Mouse (Mus musculus) neural tube, embryonic 15.5 days (tissue): ENCODE data around the gene Traf4. TPM values are rescaled to one million over a fixed set of nuclear protein-coding genes. Genes with fewer than 3 reads are reported as not detected.

Experiments
- ATAC-seq: fragments of 200-750 bp; cut with Nextera tagmentation; 2 replicates; pipeline ENCODE4 v1.8.0; 2017; ENCODE audit warnings: mild to moderate bottlenecking, moderate TSS enrichment, moderate library complexity; ENCODE audit not compliant: low FRiP score
- H3K27ac ChIP-seq: fragments of 300-500 bp; sonication (generic); replicated peaks from 2 replicates; pipeline ENCODE4 v1.5.1; 2015; ENCODE audit warnings: mild to moderate bottlenecking, inconsistent platforms
- H3K27me3 ChIP-seq: fragments of 300-500 bp; sonication (generic); replicated peaks from 2 replicates; pipeline ENCODE4 v1.6.1; 2015; ENCODE audit warnings: inconsistent platforms
- H3K36me3 ChIP-seq: fragments of 300-500 bp; sonication (generic); 2 replicates; pipeline ENCODE4 v1.6.1; 2015; ENCODE audit warnings: inconsistent platforms
- H3K4me1 ChIP-seq: fragments of 300-500 bp; sonication (generic); 2 replicates; pipeline ENCODE4 v1.6.1; 2015; ENCODE audit warnings: inconsistent platforms
- H3K4me2 ChIP-seq: fragments of 300-500 bp; sonication (generic); 2 replicates; pipeline ENCODE4 v1.6.1; 2015; ENCODE audit warnings: inconsistent platforms, mild to moderate bottlenecking, moderate library complexity
- H3K4me3 ChIP-seq: fragments of 300-500 bp; sonication (generic); replicated peaks from 2 replicates; pipeline ENCODE4 v1.5.1; 2015; ENCODE audit warnings: mild to moderate bottlenecking, inconsistent platforms
- H3K9ac ChIP-seq: fragments of 300-500 bp; sonication (generic); replicated peaks from 2 replicates; pipeline ENCODE4 v1.6.1; 2015; ENCODE audit warnings: mild to moderate bottlenecking, inconsistent platforms
- H3K9me3 ChIP-seq: fragments of 300-500 bp; sonication (generic); replicated peaks from 2 replicates; pipeline ENCODE4 v1.6.1; 2016; ENCODE audit warnings: inconsistent platforms
- WGBS: fragments of 180-500 bp; shearing (Covaris S2); methylation state at CpG from one replicate; pipeline ENCODE4 v1.1.7; 2015; ENCODE audit warnings: mixed read lengths; 5-methylcytosine and 5-hydroxymethylcytosine counted together
- polyA plus RNA-seq: library from polyadenylated mRNA; unstranded; fragments of >200 nt; fragmentation: Nextera tagmentation; extraction: Ambion mirVana; gene quantifications from 2 replicates; pipeline ENCODE4 v1.2.1, GENCODE M21; 2015

Gene Traf4
- polyA plus RNA-seq, 1 experiment from 2014 or later = 82.1 TPM

GRCm38 (mm10) chr11:78180081-78180761 lies 14.8 kb upstream of the Traf4 start:
- Histone ChIP-seq H3K27me3 (no peaks in the 10 kb centered on the region), H3K4me2 (peak overlapping the region; percentile 79; the same call in 1 of the 2 replicates)

DNA sequence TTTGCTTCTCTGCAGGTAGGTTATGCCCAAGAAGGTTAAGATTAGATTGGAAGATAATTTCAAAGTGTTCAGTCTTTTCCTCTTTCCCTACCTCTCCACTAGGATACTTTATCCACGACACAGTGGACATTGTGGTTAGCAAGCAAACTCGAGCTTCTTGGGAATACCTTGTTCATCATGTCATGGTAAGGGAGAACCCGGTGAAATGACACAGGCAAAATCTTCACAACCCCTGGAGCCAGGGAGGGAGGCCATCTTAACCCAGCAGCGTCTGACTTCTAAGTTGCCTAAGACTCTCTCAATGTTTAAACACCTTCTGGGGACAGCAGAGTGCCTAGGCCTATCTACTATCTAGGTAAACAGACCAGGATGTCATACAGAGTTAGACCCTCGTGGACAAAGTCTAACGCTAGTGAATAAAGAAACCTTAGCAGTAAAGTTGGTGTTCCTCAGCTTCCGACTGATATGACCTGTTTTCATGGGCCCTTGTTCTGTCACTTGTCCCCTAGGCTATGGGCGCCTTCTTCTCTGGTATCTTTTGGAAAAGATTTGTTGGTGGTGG lies 14.1 kb upstream of the Traf4 start:
- Histone ChIP-seq H3K4me1 (peaks cover 73% of the 10 kb centered on the region), H3K27me3 (no peaks in the 10 kb centered on the region), H3K9me3 (no peaks in the 10 kb centered on the region), H3K4me2 (peak overlapping the region; percentile 79), H3K4me3 (peak overlapping the region; percentile 62), H3K36me3 (peaks cover 24% of the 10 kb centered on the region), H3K27ac (peak overlapping the region; percentile 90; the same call in 1 of the 2 replicates), H3K9ac (peak overlapping the region; percentile 53; the same call in 1 of the 2 replicates)
- no peak for ATAC-seq
- WGBS = 27% methylated on average over 8 of the region's 8 CpGs

More at GRCm38 (mm10) chr11:78180081-78180761, 14.8 kb upstream of the Traf4 start:
- Histone ChIP-seq H3K36me3 (peaks cover 24% of the 10 kb centered on the region), H3K4me1 (peaks cover 73% of the 10 kb centered on the region), H3K27ac (no peak overlapping the region), H3K9ac (0 out of 2 replicates have a peak overlapping the region, but pooled peaks have one; percentile 20), H3K4me3 (no peak overlapping the region), H3K9me3 (no peaks in the 10 kb centered on the region)
- no peak for ATAC-seq
- 74% methylated on average over 6 of the region's 6 CpGs for WGBS

DNA sequence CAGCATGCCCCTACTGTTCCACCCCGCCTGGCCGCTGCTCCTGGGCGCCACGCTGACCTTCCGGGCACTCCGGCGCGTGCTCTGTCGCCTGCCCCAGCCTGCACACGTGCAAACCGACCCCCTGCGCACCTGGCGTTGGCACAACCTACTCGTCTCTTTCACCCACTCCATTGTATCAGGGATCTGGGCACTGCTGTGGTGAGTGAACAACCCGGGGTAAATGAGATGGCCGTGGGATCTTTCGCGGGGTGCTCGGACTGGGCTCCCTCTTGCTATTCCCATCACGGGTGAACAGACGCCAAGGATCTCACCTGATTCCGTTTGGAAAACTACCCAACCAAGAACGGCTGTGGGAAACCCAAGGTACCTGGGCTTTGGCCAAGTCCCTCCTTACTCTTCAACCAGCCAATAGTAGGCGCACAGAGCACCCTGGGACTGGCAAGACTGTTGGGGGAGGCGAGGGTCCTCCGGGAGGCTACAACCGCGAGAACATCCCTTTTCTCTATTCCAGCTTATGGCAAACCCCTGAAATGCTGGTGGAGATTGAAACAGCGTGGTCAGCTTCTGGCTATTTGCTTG lies 13.6 kb upstream of the Traf4 start:
- H3K4me3 ChIP-seq = peak overlapping the region; percentile 62
- no peaks in the 10 kb centered on the region for H3K27me3 ChIP-seq
- H3K9ac ChIP-seq = peak overlapping the region; percentile 53
- no peak for ATAC-seq
- H3K27ac ChIP-seq = peak overlapping the region; percentile 90
- H3K4me2 ChIP-seq = peak overlapping the region; percentile 79
- WGBS = 2% methylated on average over 29 of the region's 29 CpGs
- no peaks in the 10 kb centered on the region for H3K9me3 ChIP-seq
- H3K4me1 ChIP-seq = peaks cover 70% of the 10 kb centered on the region
- peaks cover 24% of the 10 kb centered on the region for H3K36me3 ChIP-seq

DNA sequence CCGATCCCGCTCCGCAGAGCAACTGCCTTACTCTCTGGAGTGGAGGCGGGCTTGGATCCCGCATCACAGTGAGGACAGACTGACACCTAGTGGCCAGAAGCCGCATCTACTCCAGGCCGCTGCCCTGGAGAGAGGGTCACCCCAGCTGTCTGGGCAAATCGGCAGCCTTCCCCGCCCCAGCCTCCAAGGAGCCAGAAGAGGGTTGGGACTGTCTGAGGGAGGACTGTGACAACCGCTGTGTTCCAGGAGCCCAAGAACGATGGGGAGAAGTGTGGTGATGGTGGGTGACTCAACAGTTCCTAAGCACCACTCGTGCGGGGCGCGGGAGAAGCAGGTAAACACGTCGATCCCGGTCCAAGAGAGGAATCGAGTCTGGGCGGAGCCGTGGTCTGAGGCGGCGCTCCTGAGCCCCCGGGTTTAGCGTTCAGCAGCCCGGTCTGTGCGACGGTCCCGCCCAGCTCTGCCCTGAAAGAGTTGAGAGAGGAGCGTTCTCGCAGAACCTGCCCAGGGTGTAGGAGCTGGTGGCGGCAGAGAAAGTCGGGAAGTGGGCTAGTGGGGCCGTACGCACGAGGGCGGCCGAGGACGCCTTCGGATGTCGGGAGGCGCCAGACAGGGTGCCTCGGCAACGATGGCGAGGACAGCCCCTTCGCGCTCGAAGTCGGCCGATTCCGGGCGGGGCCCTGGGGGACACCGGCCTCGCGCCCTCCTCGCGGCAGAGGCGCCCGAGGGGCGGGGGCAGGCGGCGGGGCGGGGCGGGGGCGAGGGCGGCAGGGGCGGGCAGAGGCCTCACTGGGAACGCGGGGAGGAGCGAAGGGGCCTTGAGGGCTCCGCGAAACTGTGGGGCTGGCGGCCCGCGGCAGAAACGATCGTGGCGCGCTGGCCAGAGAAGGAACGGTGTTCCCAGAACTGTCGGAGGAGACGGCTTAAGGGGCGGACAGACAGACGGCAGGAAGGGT lies 12.8 kb upstream of the Traf4 start:
- Histone ChIP-seq H3K9ac (peak overlapping the region; percentile 53), H3K4me1 (peaks cover 68% of the 10 kb centered on the region), H3K27ac (peak overlapping the region; percentile 90), H3K4me3 (peak overlapping the region; percentile 62), H3K36me3 (peaks cover 24% of the 10 kb centered on the region), H3K4me2 (peak overlapping the region; percentile 79), H3K9me3 (no peaks in the 10 kb centered on the region), H3K27me3 (no peaks in the 10 kb centered on the region)
- peak; percentile 82 for ATAC-seq
- WGBS = under 1% methylated on average over 75 of the region's 84 CpGs

DNA sequence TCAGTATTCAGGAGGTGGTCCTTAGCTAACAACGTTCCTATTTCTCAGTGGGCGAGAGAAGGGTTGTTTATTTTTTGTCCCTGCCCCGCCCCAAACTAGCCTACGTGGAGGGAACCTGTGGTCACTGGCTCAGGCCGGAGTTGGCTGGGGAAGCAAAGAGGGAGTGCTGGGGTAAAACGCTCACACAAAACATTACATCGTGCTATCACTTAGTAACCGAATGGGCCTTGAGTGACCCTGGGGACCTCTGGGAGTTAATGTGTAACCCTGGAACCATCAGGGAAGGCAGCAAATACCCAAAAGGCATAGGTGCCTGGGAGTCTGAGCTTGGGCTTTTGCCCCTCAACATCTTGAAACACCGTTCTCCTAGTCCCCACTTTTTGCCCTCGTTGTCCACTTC lies 12.0 kb upstream of the Traf4 start:
- peak overlapping the region; percentile 53 for H3K9ac ChIP-seq
- WGBS = 3% methylated on average over 10 of the region's 10 CpGs
- no peak for ATAC-seq
- H3K36me3 ChIP-seq = peaks cover 24% of the 10 kb centered on the region
- peaks cover 67% of the 10 kb centered on the region for H3K4me1 ChIP-seq
- H3K27ac ChIP-seq = peak overlapping the region; percentile 90
- no peaks in the 10 kb centered on the region for H3K27me3 ChIP-seq
- no peaks in the 10 kb centered on the region for H3K9me3 ChIP-seq
- H3K4me3 ChIP-seq = peak overlapping the region; percentile 62
- H3K4me2 ChIP-seq = peak overlapping the region; percentile 79

DNA sequence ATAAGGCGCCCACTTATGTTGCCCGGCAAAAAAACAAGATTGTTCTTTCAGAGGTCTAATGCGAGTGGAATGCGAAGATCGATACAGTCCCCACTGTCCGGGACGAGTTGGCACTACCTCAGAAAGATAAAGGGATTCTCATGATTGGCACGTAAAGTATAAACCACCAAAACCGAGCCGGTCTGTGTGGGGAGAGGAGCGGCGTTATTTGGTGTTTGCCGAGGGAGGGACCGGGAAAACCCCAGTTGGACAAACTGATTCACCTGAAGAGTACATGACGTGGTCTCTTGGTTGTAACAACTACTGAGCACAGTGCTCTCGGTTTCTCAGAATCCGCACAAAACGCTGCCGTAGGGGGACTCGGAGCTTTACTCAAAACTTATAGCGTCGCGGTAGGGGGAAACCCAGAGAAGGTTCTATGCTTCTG lies 11.5 kb upstream of the Traf4 start:
- Histone ChIP-seq H3K4me2 (peak overlapping the region; percentile 79), H3K9ac (peak overlapping the region; percentile 45), H3K4me1 (peaks cover 61% of the 10 kb centered on the region), H3K27me3 (no peaks in the 10 kb centered on the region), H3K9me3 (no peaks in the 10 kb centered on the region), H3K27ac (peak overlapping the region; percentile 81), H3K4me3 (peak overlapping the region; percentile 62), H3K36me3 (peaks cover 24% of the 10 kb centered on the region)
- under 1% methylated on average over 23 of the region's 23 CpGs for WGBS
- no peak for ATAC-seq

GRCm38 (mm10) chr11:78176402-78176862 lies 11.0 kb upstream of the Traf4 start, which contains the start of the genes Nek8 and Tlcd1:
Nek8 (minus strand) TSS chr11:78176675.
Tlcd1 (plus strand) TSS chr11:78176711.
- Histone ChIP-seq H3K9me3 (no peaks in the 10 kb centered on the region), H3K9ac (peak within 1 kb of the TSS; percentile 53), H3K4me2 (peak within 1 kb of the TSS; percentile 79), H3K4me3 (peak within 1 kb of the TSS; percentile 62), H3K4me1 (peaks cover 57% of the 10 kb centered on the region), H3K36me3 (peaks cover 21% of the 10 kb centered on the region), H3K27ac (peak within 1 kb of the TSS; percentile 90), H3K27me3 (no peaks in the 10 kb centered on the region)
- peak; percentile 40; the same call in 1 of the 2 replicates for ATAC-seq
- under 1% methylated on average over 32 of the region's 32 CpGs for WGBS

- Histone ChIP-seq H3K4me2 (peak overlapping the region; percentile 79), H3K9me3 (no peaks in the 10 kb centered on the region), H3K27me3 (no peaks in the 10 kb centered on the region), H3K4me3 (peak overlapping the region; percentile 62), H3K4me1 (peaks cover 52% of the 10 kb centered on the region), H3K9ac (peak overlapping the region; percentile 45; the same call in 1 of the 2 replicates), H3K36me3 (peaks cover 17% of the 10 kb centered on the region), H3K27ac (peak overlapping the region; percentile 81)
- ATAC-seq = no peak
- 4% methylated on average over 9 of the region's 10 CpGs for WGBS
Measured at GRCm38 (mm10) chr11:78175771-78176401, 10.5 kb upstream of the Traf4 start.

- Histone ChIP-seq H3K4me1 (peaks cover 38% of the 10 kb centered on the region), H3K9ac (no peak overlapping the region), H3K36me3 (peaks cover 4% of the 10 kb centered on the region; the same call in 1 of the 2 replicates), H3K9me3 (no peaks in the 10 kb centered on the region), H3K27ac (no peak overlapping the region), H3K27me3 (no peaks in the 10 kb centered on the region), H3K4me3 (no peak overlapping the region), H3K4me2 (no peak overlapping the region)
- 92% methylated on average over 3 of the region's 3 CpGs for WGBS
- ATAC-seq = no peak
Measured at GRCm38 (mm10) chr11:78174506-78174905, 9.1 kb upstream of the Traf4 start.

GRCm38 (mm10) chr11:78172748-78173383 lies 7.5 kb upstream of the Traf4 start:
- no peak for ATAC-seq
- no peak overlapping the region for H3K9ac ChIP-seq

More at GRCm38 (mm10) chr11:78172748-78173383, 7.5 kb upstream of the Traf4 start:
- Histone ChIP-seq H3K4me1 (peaks cover 22% of the 10 kb centered on the region), H3K9me3 (no peaks in the 10 kb centered on the region), H3K4me2 (no peak overlapping the region), H3K36me3 (no peaks in the 10 kb centered on the region), H3K27ac (no peak overlapping the region), H3K4me3 (no peak overlapping the region), H3K27me3 (no peaks in the 10 kb centered on the region)
- 89% methylated on average over 19 of the region's 19 CpGs for WGBS
